Mouse (Mus musculus) bone marrow, adult 2 months (tissue): ENCODE results near the gene Tnfrsf11a.

Experiments used
- CTCF ChIP-seq: fragments of 200-500 bp; IDR thresholded peaks from 2 replicates; pipeline ENCODE4 v1.5.1; 2011; ENCODE audit warnings: low read length, control low read depth; ENCODE audit not compliant: control insufficient read depth, insufficient read depth
- POLR2A ChIP-seq: fragments of 200-500 bp; IDR thresholded peaks from 2 replicates; pipeline ENCODE4 v1.6.1; 2011; ENCODE audit warnings: low read depth, mild to moderate bottlenecking, control low read depth, low read length, borderline replicate concordance; ENCODE audit not compliant: control insufficient read depth

DNA sequence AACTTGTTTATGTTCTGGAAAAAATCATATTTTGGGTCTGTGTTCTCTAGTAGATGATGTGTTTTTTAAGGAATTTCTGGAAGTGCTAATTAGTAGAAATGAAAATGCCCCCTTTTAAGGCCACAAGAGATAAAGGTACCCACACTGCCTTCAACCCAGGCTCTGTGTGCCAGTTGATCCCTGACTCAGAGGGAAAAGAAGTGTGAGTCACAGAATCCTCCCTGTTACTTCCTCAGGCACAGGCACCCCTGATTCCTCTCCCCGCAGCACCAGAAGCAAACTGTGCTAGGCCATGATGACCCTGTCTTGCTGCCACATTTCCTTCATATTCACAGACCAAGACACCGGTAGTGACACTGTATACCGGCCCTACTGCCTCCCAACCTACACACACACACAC, 9.6 kb downstream of the Tnfrsf11a start:
- TF ChIP-seq POLR2A (no peak), CTCF (no peak)
